32 mouse cellular contexts compared by ENCODE assay signal in the genomic region with DNA sequence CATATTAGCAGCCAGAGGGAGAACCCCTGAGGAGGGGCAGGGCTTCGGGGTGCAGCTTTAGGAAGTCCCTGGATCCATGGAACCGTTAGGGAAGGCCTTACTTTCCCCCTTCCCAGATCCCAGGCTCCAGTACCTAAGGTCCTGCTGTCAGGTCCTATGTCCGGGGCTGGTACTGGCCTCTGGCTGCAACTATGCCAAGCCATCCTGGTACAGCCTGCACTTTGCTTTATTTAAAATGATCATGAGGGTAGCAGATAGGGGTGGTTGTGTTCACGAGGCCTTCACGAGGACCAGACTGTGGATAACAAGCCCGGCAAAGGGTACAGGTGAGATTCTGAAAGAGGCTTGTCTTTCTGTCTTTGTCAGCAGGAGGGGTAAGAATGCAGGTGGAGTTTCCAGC.
"Had no signal": no experiment of that assay in that cellular context is flagged by ENCODE, and none has a peak within 500 bp of the region (broad histone marks: within the 10 kb centered on the region; RNA-seq: fewer than 3 reads in every experiment).

No protein-coding gene starts in this region.

- H3K27ac ChIP-seq: limb, embryonic 10.5 days; limb, embryonic 12.5 days; limb, embryonic 13.5 days; limb, embryonic 15.5 days; liver, embryonic 12.5 days; liver, embryonic 13.5 days; liver, embryonic 14.5 days; liver, embryonic 15.5 days; lung, embryonic 15.5 days; macrophage; midbrain, embryonic 12.5 days; midbrain, embryonic 13.5 days; midbrain, embryonic 15.5 days; neural tube, embryonic 12.5 days had no signal

- H3K36me3 ChIP-seq: limb, embryonic 10.5 days; limb, embryonic 12.5 days; limb, embryonic 13.5 days; limb, embryonic 15.5 days; liver, embryonic 12.5 days; liver, embryonic 13.5 days; liver, embryonic 15.5 days; lung, embryonic 15.5 days; midbrain, embryonic 10.5 days; midbrain, embryonic 12.5 days; midbrain, embryonic 13.5 days; midbrain, embryonic 15.5 days; neural tube, embryonic 12.5 days had no signal

- DNase-seq: left cerebral cortex, postnatal 4 days; liver; liver, embryonic 13.5 days; liver, postnatal 0 days; lung, adult 18-20 months; lung, adult 2 months; lung, embryonic 14.5 days; lung, postnatal 10 days; lung, postnatal 14 days; lung, postnatal 36 days; lung, postnatal 4 days; midbrain, embryonic 14.5 days had no signal

- H3K27me3 ChIP-seq: limb, embryonic 12.5 days; limb, embryonic 13.5 days; limb, embryonic 15.5 days; liver, embryonic 12.5 days; liver, embryonic 13.5 days; liver, embryonic 15.5 days; lung, embryonic 15.5 days; midbrain, embryonic 13.5 days; midbrain, embryonic 15.5 days; neural tube, embryonic 12.5 days had no signal

- ATAC-seq: liver, embryonic 12.5 days; liver, postnatal 0 days; lung, postnatal 0 days; midbrain, embryonic 13.5 days; midbrain, embryonic 15.5 days; midbrain, embryonic 16.5 days had no signal

- H3K9ac ChIP-seq: limb, embryonic 12.5 days; limb, embryonic 13.5 days; limb, embryonic 15.5 days; liver, embryonic 12.5 days; liver, embryonic 13.5 days; liver, embryonic 14.5 days; liver, embryonic 15.5 days; liver, postnatal 0 days; lung, embryonic 14.5 days; lung, embryonic 15.5 days; midbrain, embryonic 12.5 days; midbrain, embryonic 13.5 days; midbrain, embryonic 15.5 days; neural tube, embryonic 12.5 days had no signal

- H3K4me2 ChIP-seq: limb, embryonic 12.5 days; limb, embryonic 13.5 days; limb, embryonic 15.5 days; liver, embryonic 11.5 days; liver, embryonic 12.5 days; liver, embryonic 13.5 days; liver, embryonic 15.5 days; lung, embryonic 14.5 days; lung, embryonic 15.5 days; midbrain, embryonic 11.5 days; midbrain, embryonic 12.5 days; midbrain, embryonic 13.5 days; midbrain, embryonic 15.5 days; neural tube, embryonic 12.5 days had no signal

- H3K4me3 ChIP-seq: limb, embryonic 10.5 days; limb, embryonic 12.5 days; limb, embryonic 13.5 days; limb, embryonic 15.5 days; liver, embryonic 12.5 days; liver, embryonic 13.5 days; liver, embryonic 15.5 days; lung, embryonic 15.5 days; megakaryocyte, embryonic 14.5 days; midbrain, embryonic 10.5 days; midbrain, embryonic 12.5 days; midbrain, embryonic 13.5 days; midbrain, embryonic 15.5 days; myocyte; neural tube, embryonic 12.5 days had no signal

- H3K4me1 ChIP-seq: limb, embryonic 12.5 days; liver, embryonic 12.5 days; liver, embryonic 13.5 days; liver, embryonic 15.5 days; lung, embryonic 15.5 days; megakaryocyte, embryonic 14.5 days had no signal

- H3K9me3 ChIP-seq: limb, embryonic 10.5 days; limb, embryonic 12.5 days; limb, embryonic 13.5 days; limb, embryonic 15.5 days; liver, embryonic 12.5 days; liver, embryonic 13.5 days; liver, embryonic 15.5 days; lung, embryonic 15.5 days; megakaryocyte, embryonic 14.5 days; midbrain, embryonic 10.5 days; midbrain, embryonic 12.5 days; midbrain, embryonic 13.5 days; midbrain, embryonic 15.5 days; neural tube, embryonic 12.5 days had no signal
